Mouse (Mus musculus) midbrain, embryonic 15.5 days (tissue): Measurements from ENCODE around the gene Gm16485. TPM values are rescaled to one million over a fixed set of nuclear protein-coding genes. Genes with fewer than 3 reads are reported as not detected.
A peak's percentile ranks its signal among the peaks of the same experiment; 100 is the strongest.

Experiments used
- ATAC-seq: fragments of 200-750 bp; cut with Nextera tagmentation; replicated peaks from 2 replicates; pipeline ENCODE4 v1.8.0; 2017; ENCODE audit warnings: moderate TSS enrichment
- H3K27ac ChIP-seq: fragments of 300-500 bp; sonication (generic); 2 replicates; pipeline ENCODE4 v1.5.1; 2015; ENCODE audit warnings: mild to moderate bottlenecking, inconsistent platforms
- H3K27me3 ChIP-seq: fragments of 300-500 bp; sonication (generic); replicated peaks from 2 replicates; pipeline ENCODE4 v1.6.1; 2015; ENCODE audit warnings: inconsistent platforms
- H3K36me3 ChIP-seq: fragments of 300-500 bp; sonication (generic); replicated peaks from 2 replicates; pipeline ENCODE4 v1.6.1; 2015; ENCODE audit warnings: inconsistent platforms
- H3K4me1 ChIP-seq: fragments of 300-500 bp; sonication (generic); 2 replicates; pipeline ENCODE4 v1.6.1; 2015; ENCODE audit warnings: inconsistent platforms
- H3K4me2 ChIP-seq: fragments of 300-500 bp; sonication (generic); 2 replicates; pipeline ENCODE4 v1.6.1; 2015; ENCODE audit warnings: inconsistent platforms, mild to moderate bottlenecking, moderate library complexity
- H3K4me3 ChIP-seq: fragments of 300-500 bp; sonication (generic); 2 replicates; pipeline ENCODE4 v1.5.1; 2015; ENCODE audit warnings: mild to moderate bottlenecking, inconsistent platforms
- H3K9ac ChIP-seq: fragments of 300-500 bp; sonication (generic); 2 replicates; pipeline ENCODE4 v1.6.1; 2015; ENCODE audit warnings: mild to moderate bottlenecking, inconsistent platforms
- H3K9me3 ChIP-seq: fragments of 300-500 bp; sonication (generic); 2 replicates; pipeline ENCODE4 v1.6.1; 2016; ENCODE audit warnings: inconsistent platforms
- WGBS: fragments of 180-500 bp; shearing (Covaris S2); methylation state at CpG from one replicate; pipeline ENCODE4 v1.1.7; 2015; ENCODE audit warnings: mixed read lengths; 5-methylcytosine and 5-hydroxymethylcytosine counted together
- polyA plus RNA-seq: library from polyadenylated mRNA; unstranded; fragments of >200 nt; fragmentation: Nextera tagmentation; extraction: Ambion mirVana; gene quantifications from 2 replicates; pipeline ENCODE4 v1.2.1, GENCODE M21; 2015

The Gm16485 gene
- polyA plus RNA-seq: 0.54 and 0.65 TPM in 2 replicates

DNA sequence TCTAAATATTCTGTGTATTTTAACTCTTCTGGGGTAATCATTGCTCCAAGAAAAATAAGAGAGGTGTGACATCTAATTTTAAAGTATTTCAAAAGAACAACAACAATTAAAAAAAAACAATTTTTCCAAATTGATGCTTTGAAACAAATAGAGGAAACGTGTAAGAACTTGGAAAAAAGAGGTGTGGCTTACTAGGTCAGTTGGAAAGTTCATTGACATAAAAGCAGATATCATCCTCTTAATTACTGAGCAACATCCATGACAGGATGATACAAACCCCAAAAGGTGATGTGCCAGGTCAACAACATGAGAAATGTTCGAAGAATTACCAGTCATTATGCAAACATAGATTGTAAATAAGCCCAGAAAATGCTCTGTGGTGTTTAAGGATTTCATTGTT lies at the start of gene Gm16485:
Gm16485 (plus strand) TSS at position 301 of the 400 bp plus-strand sequence.
- 87% methylated on average over 2 of the region's 2 CpGs for WGBS

DNA sequence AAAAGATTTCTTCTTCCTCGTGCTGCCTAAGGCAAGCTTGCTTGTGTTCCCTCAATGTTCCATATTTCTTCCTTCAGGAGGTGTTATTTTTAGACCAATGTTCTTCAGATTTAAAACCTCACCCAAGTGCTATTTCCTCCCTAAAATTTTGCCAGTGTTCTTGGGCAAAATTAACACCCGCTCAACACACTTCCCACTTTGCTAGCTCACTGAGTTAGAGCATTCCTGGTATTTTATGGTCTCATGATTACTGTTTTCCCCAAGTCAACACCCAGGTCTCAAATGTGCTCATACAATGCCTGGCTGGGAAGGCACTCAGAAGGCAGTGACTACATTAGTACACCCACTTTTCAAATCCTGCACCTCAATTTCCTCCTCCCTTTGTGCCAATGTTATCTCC lies 44.0 kb upstream of the Gm16485 start:
- no peak for ATAC-seq
- H3K27me3 ChIP-seq: no peaks in the 10 kb centered on the region
- H3K27ac ChIP-seq: no peak overlapping the region
- no peak overlapping the region for H3K9ac ChIP-seq
- no peak overlapping the region for H3K4me3 ChIP-seq
- WGBS: 87% methylated on average over 2 of the region's 2 CpGs
- H3K9me3 ChIP-seq: no peaks in the 10 kb centered on the region
- H3K4me1 ChIP-seq: no peaks in the 10 kb centered on the region
- no peaks in the 10 kb centered on the region for H3K36me3 ChIP-seq
- no peak overlapping the region for H3K4me2 ChIP-seq

More for the DNA sequence above, at the start of gene Gm16485:
- ATAC-seq: no peak
- no peak within 1 kb of the TSS for H3K27ac ChIP-seq
- H3K4me1 ChIP-seq: no peaks in the 10 kb centered on the region
- no peak within 1 kb of the TSS for H3K9ac ChIP-seq
- H3K4me2 ChIP-seq: no peak within 1 kb of the TSS
- no peaks in the 10 kb centered on the region for H3K36me3 ChIP-seq
- H3K9me3 ChIP-seq: no peaks in the 10 kb centered on the region
- H3K27me3 ChIP-seq: no peaks in the 10 kb centered on the region
- H3K4me3 ChIP-seq: no peak within 1 kb of the TSS

DNA sequence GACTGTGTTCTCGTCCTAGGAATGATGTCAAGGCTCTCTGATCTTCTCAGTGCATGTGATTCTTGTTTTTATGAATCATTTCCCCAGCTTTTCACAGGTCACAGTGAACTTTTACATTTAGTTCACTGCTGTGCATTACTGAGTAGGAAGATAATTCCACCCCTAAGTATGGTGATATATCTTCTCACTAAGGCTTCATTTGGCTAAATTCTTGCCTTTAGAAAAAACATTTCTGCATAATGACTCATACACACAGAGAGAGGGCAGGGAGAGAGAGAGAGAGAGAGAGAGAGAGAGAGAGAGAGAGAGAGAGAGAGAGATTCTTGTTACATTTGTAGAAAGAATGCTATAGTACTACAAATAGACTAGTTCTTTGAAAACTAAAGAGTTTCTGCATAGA lies 33.8 kb upstream of the Gm16485 start:
- H3K9ac ChIP-seq: no peak overlapping the region
- no peak for ATAC-seq
- H3K36me3 ChIP-seq: no peaks in the 10 kb centered on the region
- H3K9me3 ChIP-seq: no peaks in the 10 kb centered on the region
- no peaks in the 10 kb centered on the region for H3K27me3 ChIP-seq
- 45% methylated on average over 1 of the region's 1 CpGs for WGBS
- H3K4me2 ChIP-seq: no peak overlapping the region
- H3K4me3 ChIP-seq: no peak overlapping the region
- no peak overlapping the region for H3K27ac ChIP-seq
- H3K4me1 ChIP-seq: no peaks in the 10 kb centered on the region

DNA sequence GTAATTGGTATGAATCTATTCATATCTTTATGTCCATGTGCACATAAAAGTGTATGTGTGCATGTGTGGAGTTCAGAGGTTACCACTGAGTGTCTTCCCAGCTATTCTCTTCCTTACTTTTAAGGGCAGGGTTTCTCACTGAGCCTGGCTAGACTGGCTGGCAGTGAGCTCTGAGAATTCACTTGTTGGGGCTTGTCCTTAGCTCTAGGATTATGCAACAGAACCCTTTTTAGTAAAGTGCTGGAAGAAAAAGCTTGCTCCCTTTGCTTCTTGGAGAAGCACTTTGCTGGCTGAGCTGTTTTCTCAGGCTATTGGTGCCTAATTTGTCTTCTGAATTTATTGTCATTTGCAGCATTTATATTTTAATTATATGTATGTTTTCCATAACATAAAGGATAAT lies 18.3 kb upstream of the Gm16485 start:
- Histone ChIP-seq H3K4me1 (no peaks in the 10 kb centered on the region), H3K27ac (no peak overlapping the region), H3K9ac (no peak overlapping the region), H3K9me3 (no peaks in the 10 kb centered on the region), H3K36me3 (0 out of 2 replicates have a peak, but pooled peaks cover 3% of the 10 kb centered on the region), H3K4me3 (no peak overlapping the region), H3K27me3 (no peaks in the 10 kb centered on the region), H3K4me2 (no peak overlapping the region)
- ATAC-seq: no peak

DNA sequence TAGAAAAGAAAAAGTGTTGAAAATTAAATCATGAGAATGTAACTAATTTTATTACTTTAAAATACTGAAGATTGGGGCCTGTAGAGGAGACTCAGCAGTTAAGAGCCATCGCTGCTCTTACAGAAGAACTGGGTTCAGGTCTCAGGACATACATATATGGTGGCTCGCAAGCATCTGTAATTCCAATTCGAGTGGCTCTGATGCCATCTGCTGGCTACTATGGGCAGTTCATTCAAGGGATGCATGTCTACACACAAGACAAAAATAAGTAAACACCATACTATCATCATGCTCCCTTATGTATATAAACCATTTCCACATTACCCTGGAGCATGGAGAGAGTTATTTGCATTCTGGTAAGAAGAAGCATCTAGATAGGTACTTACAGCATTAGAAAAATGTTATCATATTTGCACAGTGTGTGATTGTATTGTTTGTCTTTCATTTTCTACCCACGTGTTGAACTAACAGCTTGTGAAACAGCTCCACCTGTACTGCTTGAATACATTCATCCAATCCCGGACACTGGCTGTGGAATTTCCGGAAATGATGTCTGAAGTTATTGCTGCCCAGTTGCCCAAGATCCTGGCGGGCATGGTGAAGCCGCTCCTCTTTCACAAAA lies 7.0 kb upstream of the Gm16485 start:
- WGBS: 67% methylated on average over 8 of the region's 8 CpGs
- no peak for ATAC-seq
- no peaks in the 10 kb centered on the region for H3K4me1 ChIP-seq
- H3K4me3 ChIP-seq: no peak overlapping the region
- no peak overlapping the region for H3K9ac ChIP-seq
- no peak overlapping the region for H3K4me2 ChIP-seq
- no peaks in the 10 kb centered on the region for H3K27me3 ChIP-seq
- no peaks in the 10 kb centered on the region for H3K9me3 ChIP-seq
- no peak overlapping the region for H3K27ac ChIP-seq
- no peaks in the 10 kb centered on the region for H3K36me3 ChIP-seq

DNA sequence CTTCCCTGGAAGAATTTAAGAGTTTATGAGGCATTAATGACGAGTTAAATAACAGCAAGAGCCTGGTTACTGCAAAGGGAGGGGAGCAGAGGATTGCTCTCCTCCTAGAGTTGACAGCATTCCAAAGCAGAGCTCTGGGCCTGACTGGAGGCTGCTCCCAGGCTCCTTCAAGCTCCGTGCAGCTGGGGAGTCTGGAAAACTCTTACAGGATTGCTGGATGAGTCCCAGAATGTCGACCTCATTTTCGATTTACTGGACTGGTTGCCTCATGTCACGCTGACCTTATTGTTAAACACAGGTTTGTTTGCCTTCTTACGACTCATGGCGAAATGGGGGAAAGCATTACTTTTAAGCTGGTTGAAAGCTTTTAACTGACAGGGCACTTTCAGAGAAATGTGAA lies 1.4 kb upstream of the Gm16485 start:
- no peak overlapping the region for H3K9ac ChIP-seq
- H3K4me2 ChIP-seq: no peak overlapping the region
- H3K27ac ChIP-seq: no peak overlapping the region
- 69% methylated on average over 7 of the region's 7 CpGs for WGBS
- no peak for ATAC-seq
- no peaks in the 10 kb centered on the region for H3K4me1 ChIP-seq
- H3K27me3 ChIP-seq: no peaks in the 10 kb centered on the region
- H3K4me3 ChIP-seq: no peak overlapping the region
- H3K36me3 ChIP-seq: no peaks in the 10 kb centered on the region
- H3K9me3 ChIP-seq: no peaks in the 10 kb centered on the region

DNA sequence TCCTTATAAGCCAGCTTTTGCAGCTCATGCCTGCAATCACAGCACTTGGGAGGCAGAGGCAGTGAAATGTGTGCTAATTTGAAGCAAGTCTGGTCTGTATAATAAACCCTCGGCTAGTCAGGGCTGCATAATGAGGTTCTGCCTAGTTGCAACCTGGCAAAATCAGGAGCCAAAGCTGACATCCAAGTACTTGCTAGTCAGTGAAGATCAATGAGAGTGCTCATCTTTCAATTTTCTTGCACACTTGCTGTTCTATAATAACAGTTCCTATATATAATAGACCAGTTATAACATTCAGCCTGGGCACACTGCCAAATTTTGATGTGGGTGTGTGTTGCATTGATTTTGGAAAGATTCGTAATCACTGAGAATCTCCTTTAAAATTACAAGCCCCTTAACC lies 6.2 kb downstream of the Gm16485 start:
- ATAC-seq: peak; percentile 70
- H3K4me3 ChIP-seq: no peak overlapping the region
- H3K27me3 ChIP-seq: no peaks in the 10 kb centered on the region
- no peak overlapping the region for H3K9ac ChIP-seq
- no peak overlapping the region for H3K4me2 ChIP-seq
- no peak overlapping the region for H3K27ac ChIP-seq
- no peaks in the 10 kb centered on the region for H3K9me3 ChIP-seq
- H3K4me1 ChIP-seq: no peaks in the 10 kb centered on the region
- WGBS: 46% methylated on average over 2 of the region's 2 CpGs
- H3K36me3 ChIP-seq: no peaks in the 10 kb centered on the region

DNA sequence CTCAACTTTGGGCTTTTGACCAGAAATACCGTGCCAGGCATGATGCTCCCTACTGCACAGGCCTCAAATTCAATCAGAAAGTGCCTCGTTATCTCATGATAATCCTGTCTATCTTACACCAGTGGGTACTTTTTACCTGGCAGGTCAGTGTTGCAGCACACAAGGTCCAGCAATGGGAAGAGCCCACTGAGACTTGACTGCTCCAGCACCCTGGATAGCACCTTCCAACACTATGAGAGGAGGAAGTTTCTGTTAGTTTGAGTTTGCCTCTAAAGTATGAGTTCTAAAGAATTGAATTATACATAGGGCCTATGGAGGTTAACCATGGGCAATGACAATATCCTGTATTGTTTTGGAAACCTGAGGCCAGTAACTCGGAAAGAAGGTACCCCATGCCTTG lies 10.7 kb downstream of the Gm16485 start:
- ATAC-seq: no peak
- Histone ChIP-seq H3K4me1 (no peaks in the 10 kb centered on the region), H3K9ac (no peak overlapping the region), H3K36me3 (no peaks in the 10 kb centered on the region), H3K9me3 (no peaks in the 10 kb centered on the region), H3K27me3 (no peaks in the 10 kb centered on the region), H3K27ac (no peak overlapping the region), H3K4me2 (no peak overlapping the region), H3K4me3 (no peak overlapping the region)
- 78% methylated on average over 3 of the region's 3 CpGs for WGBS

DNA sequence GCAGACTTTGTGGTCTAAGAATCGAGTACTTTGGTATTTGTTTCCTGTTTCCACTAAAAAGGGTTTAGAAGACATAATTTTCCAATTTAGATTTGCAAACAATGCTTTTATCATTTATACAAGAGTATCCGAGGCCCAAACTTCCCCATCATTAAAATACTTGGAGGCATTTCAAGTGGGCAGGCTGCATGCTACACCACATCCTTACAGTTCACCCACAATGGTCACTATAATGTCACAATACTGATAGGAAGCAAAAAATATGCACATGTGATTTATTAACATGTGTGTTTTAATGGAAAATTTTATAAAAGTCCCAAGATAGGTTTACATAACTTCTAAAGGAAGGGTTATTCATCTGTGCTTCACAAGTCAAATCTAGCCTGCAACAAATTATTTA lies 24.9 kb downstream of the Gm16485 start:
- Histone ChIP-seq H3K36me3 (no peaks in the 10 kb centered on the region), H3K27ac (no peak overlapping the region), H3K4me3 (no peak overlapping the region), H3K9me3 (no peaks in the 10 kb centered on the region), H3K4me1 (no peaks in the 10 kb centered on the region), H3K9ac (no peak overlapping the region), H3K27me3 (no peaks in the 10 kb centered on the region), H3K4me2 (no peak overlapping the region)
- 83% methylated on average over 2 of the region's 2 CpGs for WGBS
- no peak for ATAC-seq

DNA sequence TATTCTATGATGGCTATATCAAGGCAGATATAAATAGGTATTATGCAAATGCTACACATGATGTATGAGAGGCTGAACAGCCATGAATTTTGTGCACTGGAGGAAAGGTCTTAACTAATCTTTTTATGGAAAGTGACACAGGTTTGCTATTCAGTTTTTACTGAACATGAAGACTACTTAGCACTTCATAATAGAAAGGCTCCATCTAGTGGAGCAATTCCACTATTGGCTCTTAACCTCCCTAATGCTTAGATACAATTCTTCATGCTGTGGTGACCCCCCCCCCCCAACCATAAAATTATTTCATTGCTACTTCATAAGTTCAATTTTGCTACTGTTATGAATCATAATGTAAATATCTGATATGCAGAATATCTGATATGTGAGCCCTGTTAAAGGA lies 29.6 kb downstream of the Gm16485 start:
- Histone ChIP-seq H3K9me3 (no peaks in the 10 kb centered on the region), H3K9ac (no peak overlapping the region), H3K4me2 (no peak overlapping the region), H3K27me3 (no peaks in the 10 kb centered on the region), H3K4me1 (no peaks in the 10 kb centered on the region), H3K36me3 (no peaks in the 10 kb centered on the region), H3K27ac (no peak overlapping the region), H3K4me3 (no peak overlapping the region)
- ATAC-seq: no peak

DNA sequence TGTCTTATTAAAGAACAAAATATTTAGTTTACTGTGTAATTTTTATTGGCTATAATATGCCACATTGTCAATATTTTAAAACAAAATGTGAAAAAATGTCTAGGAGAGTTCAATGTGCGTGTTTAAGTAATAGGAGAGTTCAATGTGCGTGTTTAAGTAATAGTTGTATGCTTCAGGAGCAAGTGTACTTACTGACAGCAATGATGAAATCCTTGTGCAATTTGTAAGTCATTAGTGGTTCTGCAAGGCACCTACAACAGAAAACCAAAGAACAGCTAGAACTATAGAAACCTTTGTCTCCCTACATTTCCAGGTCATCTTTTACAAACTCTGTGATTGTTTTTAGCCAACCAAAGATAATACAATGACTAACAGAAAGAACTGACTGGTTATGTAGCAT lies 43.5 kb downstream of the Gm16485 start:
- no peak overlapping the region for H3K4me2 ChIP-seq
- H3K9ac ChIP-seq: no peak overlapping the region
- no peak overlapping the region for H3K4me3 ChIP-seq
- no peak for ATAC-seq
- no peaks in the 10 kb centered on the region for H3K9me3 ChIP-seq
- 89% methylated on average over 2 of the region's 2 CpGs for WGBS
- no peaks in the 10 kb centered on the region for H3K27me3 ChIP-seq
- H3K4me1 ChIP-seq: no peaks in the 10 kb centered on the region
- no peaks in the 10 kb centered on the region for H3K36me3 ChIP-seq
- H3K27ac ChIP-seq: no peak overlapping the region
